Mouse (Mus musculus) heart, embryonic 14.5 days (tissue): ENCODE measurements around the gene Zfyve27. TPM values are rescaled to one million over a fixed set of nuclear protein-coding genes. Genes with fewer than 3 reads are reported as not detected.

Source experiments
- ATAC-seq: fragments of 200-750 bp; cut with Nextera tagmentation; 2 replicates; pipeline ENCODE4 v1.8.0; 2017; ENCODE audit warnings: low read depth, moderate TSS enrichment; ENCODE audit not compliant: insufficient number of reproducible peaks, insufficient read depth, low FRiP score
- H3K27ac ChIP-seq, 2 experiments: fragments of 200-500 bp in 1 of 2; fragments of 300-500 bp in 1 of 2; sonication (generic) in 1 of 2; replicated peaks in 1 of 2; 2 replicates each; pipeline ENCODE4 v1.5.1; 2012 to 2014; ENCODE audit warnings: low read depth in 2 of 2, low read length in 2 of 2, control low read depth in 1 of 2, mild to moderate bottlenecking in 1 of 2, mixed read lengths in 1 of 2; ENCODE audit not compliant: control insufficient read depth in 1 of 2, insufficient read depth in 1 of 2
- H3K27me3 ChIP-seq: fragments of 300-500 bp; sonication (generic); 2 replicates; pipeline ENCODE4 v1.6.1; 2014; ENCODE audit warnings: mild to moderate bottlenecking, low read length, control low read depth; ENCODE audit not compliant: control insufficient read depth, insufficient read depth
- H3K36me3 ChIP-seq: fragments of 300-500 bp; sonication (generic); 2 replicates; pipeline ENCODE4 v1.6.1; 2014; ENCODE audit warnings: mild to moderate bottlenecking, control low read depth, low read length, mixed read lengths; ENCODE audit not compliant: control insufficient read depth, insufficient read depth
- H3K4me1 ChIP-seq, 2 experiments: fragments of 200-500 bp in 1 of 2; fragments of 300-500 bp in 1 of 2; sonication (generic) in 1 of 2; 2 replicates each; pipeline ENCODE4 v1.6.1; 2012 to 2014; ENCODE audit warnings: low read length in 2 of 2, control low read depth in 1 of 2, mixed read lengths in 1 of 2; ENCODE audit not compliant: control insufficient read depth in 2 of 2, insufficient read depth in 2 of 2
- H3K4me2 ChIP-seq: fragments of 300-500 bp; sonication (generic); 2 replicates; pipeline ENCODE4 v1.6.1; 2014; ENCODE audit warnings: mild to moderate bottlenecking, low read length
- H3K4me3 ChIP-seq, 2 experiments: fragments of 200-500 bp in 1 of 2; fragments of 300-500 bp in 1 of 2; sonication (generic) in 1 of 2; 2 replicates each; pipeline ENCODE4 v1.5.1; 2012 to 2014; ENCODE audit warnings: low read length in 2 of 2, mild to moderate bottlenecking in 2 of 2, control low read depth in 1 of 2, low read depth in 1 of 2, moderate library complexity in 1 of 2; ENCODE audit not compliant: control insufficient read depth in 1 of 2, insufficient read depth in 1 of 2
- H3K9ac ChIP-seq: fragments of 300-500 bp; sonication (generic); 2 replicates; pipeline ENCODE4 v1.6.1; 2014; ENCODE audit warnings: mild to moderate bottlenecking, low read length
- H3K9me3 ChIP-seq: fragments of 300-500 bp; sonication (generic); 2 replicates; pipeline ENCODE4 v1.6.1; 2016; ENCODE audit warnings: low read length, control low read depth; ENCODE audit not compliant: control insufficient read depth
- WGBS: fragments of 180-500 bp; shearing (Covaris S2); extraction: QIAGEN DNeasy Blood & Tissue Kit; methylation state at CpG from one replicate; pipeline ENCODE4 v1.1.7; 2014; 5-methylcytosine and 5-hydroxymethylcytosine counted together
- polyA plus RNA-seq: library from polyadenylated mRNA; unstranded; fragments of >200 nt; fragmentation: Nextera tagmentation; extraction: Ambion mirVana; gene quantifications from 2 replicates; pipeline ENCODE4 v1.2.1, GENCODE M21; 2014

The Zfyve27 gene
- polyA plus RNA-seq, 1 experiment from 2014 or later, result 15.7 TPM

DNA sequence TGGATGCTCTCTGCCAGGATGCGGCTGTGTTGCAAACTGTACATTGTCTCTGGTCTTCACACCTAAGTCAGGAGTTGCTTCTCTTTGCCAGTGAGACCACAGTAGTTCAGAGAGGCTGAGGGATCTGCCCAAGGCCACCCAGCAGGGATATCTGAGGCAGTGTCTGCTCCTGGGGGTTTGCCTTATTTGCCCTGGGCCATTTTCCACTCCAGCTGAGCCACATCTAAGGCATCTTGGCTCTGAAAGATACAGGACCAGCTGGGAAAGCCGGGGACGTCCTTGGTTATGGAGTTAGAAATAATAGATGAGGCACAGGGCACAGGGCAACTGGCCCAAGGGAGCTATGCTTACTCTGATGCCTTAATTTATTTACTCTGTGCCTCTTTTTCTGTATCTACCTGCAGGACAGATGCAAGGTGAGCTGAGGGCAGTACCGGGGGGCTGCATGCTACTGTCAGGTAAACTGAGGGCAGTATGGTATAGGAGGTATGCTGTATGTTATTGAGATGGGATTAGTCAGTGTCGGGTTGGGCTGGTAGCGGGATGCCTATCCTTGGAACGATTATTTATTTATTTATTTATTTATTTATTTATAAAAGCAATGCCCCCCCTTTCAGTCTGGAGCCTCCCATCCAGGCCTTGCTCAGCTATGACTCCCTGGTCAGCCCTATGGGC, 53.1 kb downstream of the Zfyve27 start:
- H3K36me3 ChIP-seq, result no peaks in the 10 kb centered on the region
- H3K27me3 ChIP-seq, result no peaks in the 10 kb centered on the region
- no peak overlapping the region for H3K4me2 ChIP-seq
- no peak overlapping the region for H3K9ac ChIP-seq
- ATAC-seq, result no peak; the same call in 1 of the 2 replicates
- no peak overlapping the region for H3K27ac ChIP-seq
- H3K4me3 ChIP-seq, result no peak overlapping the region
- H3K9me3 ChIP-seq, result no peaks in the 10 kb centered on the region
- 63% methylated on average over 7 of the region's 7 CpGs for WGBS
- peaks cover 0 to 4% of the 10 kb centered on the region in 2 experiments; a peak in 3 of 4 replicates for H3K4me1 ChIP-seq

DNA sequence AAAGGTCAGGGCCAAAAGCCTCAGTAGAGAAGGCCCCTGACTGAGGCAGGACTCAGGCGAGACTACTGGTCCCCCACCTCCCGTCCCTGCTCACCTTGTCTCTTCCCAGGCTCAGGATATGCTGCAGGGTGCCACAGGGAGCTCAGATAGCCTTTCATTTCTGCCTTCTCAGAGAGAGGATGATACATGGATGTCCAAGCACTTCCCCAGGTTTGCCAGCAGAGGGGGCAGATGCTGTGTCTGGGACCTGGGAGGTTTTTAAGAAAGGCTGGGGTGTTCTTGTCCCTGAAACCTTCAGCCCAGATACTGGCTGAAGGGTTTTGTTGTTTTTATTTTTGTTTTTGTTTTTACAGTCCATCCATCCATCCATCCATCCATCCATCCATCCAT, 53.6 kb downstream of the Zfyve27 start:
- ATAC-seq, result no peak
- H3K9me3 ChIP-seq, result no peaks in the 10 kb centered on the region
- H3K4me2 ChIP-seq, result no peak overlapping the region
- H3K4me3 ChIP-seq, result no peak overlapping the region
- 6% methylated on average over 2 of the region's 2 CpGs for WGBS
- no peaks in the 10 kb centered on the region for H3K36me3 ChIP-seq
- no peaks in the 10 kb centered on the region for H3K27me3 ChIP-seq
- peaks cover 0 to 2% of the 10 kb centered on the region in 2 experiments; a peak in 2 of 4 replicates for H3K4me1 ChIP-seq
- H3K9ac ChIP-seq, result no peak overlapping the region
- no peak overlapping the region for H3K27ac ChIP-seq

DNA sequence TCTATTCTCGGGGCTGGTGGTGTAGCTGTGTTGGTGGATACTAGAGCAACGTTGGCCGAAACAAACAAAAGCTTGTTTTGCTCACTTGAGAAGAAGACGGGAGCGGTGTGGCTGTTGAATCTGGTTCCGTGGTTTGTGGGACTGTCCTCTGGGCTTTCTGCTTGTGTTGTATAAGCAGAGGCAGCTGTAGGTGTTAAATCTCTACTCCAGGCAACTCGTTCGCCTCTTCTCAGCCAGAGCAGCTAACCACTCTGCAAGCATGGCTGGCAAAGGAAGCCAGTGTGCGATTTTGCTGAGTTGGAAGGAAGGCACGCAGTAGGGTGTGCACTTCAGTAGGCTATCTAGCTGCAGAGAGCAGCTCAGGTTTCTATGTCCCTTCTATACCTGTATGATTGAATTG, 62.7 kb downstream of the Zfyve27 start:
- ATAC-seq, result no peak
- Histone ChIP-seq H3K4me2 (no peak overlapping the region), H3K4me1 (no peaks in the 10 kb centered on the region), H3K27ac (no peak overlapping the region), H3K27me3 (no peaks in the 10 kb centered on the region), H3K36me3 (no peaks in the 10 kb centered on the region), H3K4me3 (no peak overlapping the region), H3K9ac (no peak overlapping the region), H3K9me3 (no peaks in the 10 kb centered on the region)
- 69% methylated on average over 10 of the region's 10 CpGs for WGBS

DNA sequence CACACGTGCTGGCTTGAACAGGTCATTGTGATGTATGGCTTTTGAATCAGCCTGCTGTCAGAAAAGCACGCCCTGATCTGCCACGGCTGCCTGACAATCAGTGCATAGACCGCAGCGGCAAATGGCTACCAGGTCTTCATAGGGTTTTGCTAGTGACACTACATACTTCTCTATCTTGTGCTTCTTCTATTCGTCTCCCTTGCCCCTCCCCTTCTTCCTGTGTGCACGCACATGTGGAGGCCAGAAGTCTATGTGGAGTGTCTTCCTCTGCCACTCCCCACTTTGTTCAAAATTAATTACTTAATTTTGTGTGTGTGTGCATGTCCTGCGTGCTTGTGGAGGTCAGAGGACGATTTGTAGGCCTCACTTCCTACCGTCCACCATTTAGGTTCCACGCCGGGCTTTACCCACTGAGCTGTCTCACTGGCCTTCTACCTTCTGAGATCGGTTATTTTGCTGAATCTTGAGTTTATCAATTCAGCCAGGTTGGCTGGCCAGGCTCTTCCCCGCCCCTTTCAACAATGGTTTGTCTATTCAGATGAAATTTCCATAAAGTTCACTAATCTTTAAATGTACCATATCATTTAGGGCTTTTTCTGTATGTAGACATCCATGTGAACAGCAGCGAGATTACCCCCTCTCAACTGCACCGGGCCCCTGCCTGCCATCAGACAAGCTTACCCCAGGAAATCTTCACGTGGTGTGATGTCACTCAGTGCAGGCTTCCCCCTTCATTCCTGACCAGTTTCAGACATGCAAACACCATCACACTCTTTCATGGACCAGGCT, 65.9 kb downstream of the Zfyve27 start:
- WGBS, result 75% methylated on average over 17 of the region's 17 CpGs
- no peak for ATAC-seq
- Histone ChIP-seq H3K27ac (no peak overlapping the region), H3K27me3 (no peaks in the 10 kb centered on the region), H3K4me1 (no peaks in the 10 kb centered on the region), H3K4me2 (no peak overlapping the region), H3K9ac (no peak overlapping the region), H3K9me3 (no peaks in the 10 kb centered on the region), H3K36me3 (no peaks in the 10 kb centered on the region), H3K4me3 (no peak overlapping the region)

DNA sequence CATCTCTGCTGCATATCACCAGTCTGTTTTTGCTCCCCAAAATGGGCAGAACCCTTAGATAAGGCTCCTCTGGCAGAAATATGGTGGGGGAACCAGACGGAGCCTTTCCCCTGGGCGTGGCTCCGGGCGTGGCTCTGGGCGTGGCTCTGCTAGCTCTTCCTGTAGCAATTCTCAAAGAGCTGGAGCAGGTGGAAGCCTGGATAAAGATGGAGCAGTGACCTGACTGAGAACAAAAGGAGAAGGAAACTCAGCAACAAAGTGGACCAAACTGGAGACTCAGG, 66.5 kb downstream of the Zfyve27 start:
- Histone ChIP-seq H3K27me3 (no peaks in the 10 kb centered on the region), H3K4me3 (no peak overlapping the region), H3K4me1 (no peaks in the 10 kb centered on the region), H3K27ac (no peak overlapping the region), H3K9ac (no peak overlapping the region), H3K4me2 (no peak overlapping the region), H3K9me3 (no peaks in the 10 kb centered on the region), H3K36me3 (no peaks in the 10 kb centered on the region)
- no peak for ATAC-seq
- 64% methylated on average over 5 of the region's 5 CpGs for WGBS

DNA sequence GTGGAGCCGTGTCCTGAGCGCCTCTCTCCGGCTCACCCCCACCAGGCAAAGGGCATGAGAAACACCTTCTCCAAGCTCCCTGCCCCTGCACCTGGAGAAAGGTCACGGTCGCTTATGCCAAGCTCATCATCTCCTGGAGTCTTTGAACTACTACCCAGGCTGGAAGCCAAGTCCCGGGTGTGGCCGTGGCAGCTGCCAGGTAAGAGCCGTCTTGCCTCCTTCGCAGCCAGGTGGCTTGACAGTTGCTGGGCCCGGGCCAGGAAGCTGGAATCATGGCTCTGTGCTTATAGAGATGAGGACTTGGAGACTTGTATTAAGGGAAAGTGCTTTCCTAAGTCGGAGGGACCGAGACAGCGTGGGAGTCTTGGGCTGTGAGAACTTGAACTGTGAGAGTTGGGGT, 67.2 kb downstream of the Zfyve27 start:
- 84% methylated on average over 13 of the region's 13 CpGs for WGBS
- H3K4me3 ChIP-seq, result no peak overlapping the region
- no peak overlapping the region for H3K27ac ChIP-seq
- H3K36me3 ChIP-seq, result no peaks in the 10 kb centered on the region
- no peak overlapping the region for H3K9ac ChIP-seq
- H3K27me3 ChIP-seq, result no peaks in the 10 kb centered on the region
- H3K9me3 ChIP-seq, result no peaks in the 10 kb centered on the region
- ATAC-seq, result no peak
- no peaks in the 10 kb centered on the region for H3K4me1 ChIP-seq
- H3K4me2 ChIP-seq, result no peak overlapping the region

DNA sequence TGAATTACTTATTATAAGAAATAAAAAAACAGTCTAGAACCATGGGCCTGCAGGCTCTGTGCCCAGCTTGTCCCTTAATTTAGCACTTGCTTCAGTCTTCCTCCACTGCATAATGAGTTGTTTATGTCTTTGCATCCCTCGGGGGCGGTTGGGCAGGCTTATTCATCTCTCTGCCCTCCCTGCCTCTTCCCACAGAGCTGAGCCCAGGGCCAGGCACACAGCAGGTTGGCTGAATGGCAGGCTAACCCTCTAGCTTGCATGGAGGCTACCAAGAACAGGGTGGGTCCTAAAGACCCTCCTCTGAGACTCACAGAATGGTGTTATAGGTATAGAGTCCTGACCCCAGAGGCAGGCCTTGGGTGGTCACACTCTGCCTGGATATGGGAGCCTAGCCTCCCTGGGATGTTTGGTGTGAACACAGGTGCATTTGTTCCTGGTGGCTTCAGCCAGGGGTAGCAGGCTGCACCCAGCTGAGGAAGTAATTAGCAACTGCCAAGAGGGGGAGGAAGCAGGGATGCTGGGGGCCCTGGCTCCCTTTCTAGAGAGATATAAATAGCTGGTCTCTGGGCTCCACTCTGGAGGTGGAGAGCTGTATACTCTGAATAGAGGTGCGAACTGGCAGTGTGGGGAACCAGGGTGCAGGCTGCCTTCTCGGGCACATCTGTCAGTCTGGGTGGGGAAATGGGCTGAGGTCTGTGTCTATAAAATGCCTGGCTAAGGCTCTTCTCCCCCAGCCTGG, 74.0 kb downstream of the Zfyve27 start:
- ATAC-seq, result peak; percentile 60
- 10% methylated on average over 4 of the region's 4 CpGs for WGBS
- Histone ChIP-seq H3K9me3 (no peaks in the 10 kb centered on the region), H3K4me2 (peak overlapping the region; percentile 60), H3K4me3 (no peak overlapping the region), H3K4me1 (peaks cover 16 to 29% of the 10 kb centered on the region in 2 experiments), H3K27me3 (no peaks in the 10 kb centered on the region), H3K36me3 (no peaks in the 10 kb centered on the region), H3K9ac (0 out of 2 replicates have a peak overlapping the region, but pooled peaks have one; percentile 32), H3K27ac (peak overlapping the region; percentile 83 to 95)
